Mouse (Mus musculus): ENCODE measurements around the gene Med28.

The Med28 gene

DNA sequence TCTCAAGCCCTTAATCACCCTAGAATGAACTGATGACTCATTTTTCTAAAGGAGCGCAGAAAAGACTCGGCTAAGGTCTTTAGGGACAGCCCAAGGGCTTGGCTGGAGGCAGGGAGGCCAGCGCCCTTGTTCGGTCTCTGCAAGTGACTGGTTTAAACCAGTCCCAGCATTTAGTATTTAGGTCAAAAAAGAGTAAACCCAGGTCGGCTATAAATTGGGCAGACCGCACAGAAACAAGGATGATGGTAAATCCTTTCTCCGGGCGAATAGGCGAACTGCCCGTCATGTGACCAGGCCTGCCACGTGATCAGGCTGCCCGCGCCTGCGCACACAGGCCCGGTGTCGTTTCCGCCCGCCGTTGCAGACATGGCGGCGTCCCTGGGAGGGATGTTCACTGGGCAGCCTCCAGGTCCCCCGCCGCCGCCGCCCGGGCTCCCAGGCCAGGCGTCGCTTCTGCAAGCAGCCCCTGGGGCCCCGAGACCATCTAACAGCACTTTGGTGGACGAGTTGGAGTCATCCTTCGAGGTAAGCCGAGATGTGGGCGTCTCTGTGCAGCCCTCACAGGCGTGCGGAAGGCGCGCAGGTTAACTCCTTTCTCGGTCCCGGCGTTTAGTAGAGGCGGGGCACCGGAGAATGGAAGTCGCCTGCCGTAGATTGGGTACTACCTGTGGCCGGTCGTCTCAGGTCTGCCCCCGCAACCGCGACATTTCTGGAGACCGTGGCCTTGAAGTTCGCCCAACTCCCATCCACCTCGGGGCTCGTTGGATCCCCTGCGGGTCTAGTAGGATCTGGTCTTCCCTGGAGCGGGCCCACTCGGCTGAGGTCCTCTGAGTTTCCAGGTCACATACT is at the start of gene Med28:
Gene Med28 (plus strand): TSS at position 270 of the 849 bp plus-strand sequence.
- peak; percentile 93 for DNase-seq (ENCODE audit: low spot score)

DNA sequence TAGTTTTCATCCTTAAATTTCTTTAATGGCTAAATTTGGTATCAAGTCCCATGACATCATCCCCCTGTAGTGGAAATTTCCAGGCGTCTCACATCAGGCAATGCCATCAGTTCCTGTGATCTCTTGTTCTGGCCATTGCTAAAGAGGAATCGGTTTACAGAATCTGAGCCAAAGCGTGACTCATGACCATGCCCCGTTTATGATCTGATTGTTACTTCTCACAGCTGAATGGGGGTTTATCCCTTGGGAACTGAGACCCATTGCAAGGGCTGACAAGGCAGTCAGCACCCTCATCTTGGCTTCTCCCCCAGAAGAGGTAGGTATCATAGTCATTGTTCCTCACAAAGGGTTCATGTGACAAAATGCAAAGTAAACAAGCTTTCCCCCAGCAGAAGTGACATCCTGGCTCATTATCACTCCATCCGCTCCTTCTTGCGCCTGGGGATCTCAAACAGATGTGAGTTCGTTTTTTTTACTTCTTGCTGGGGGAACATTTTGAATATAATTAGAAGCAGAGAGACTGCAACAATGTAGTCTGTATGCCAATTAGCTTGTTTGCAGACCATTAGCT is 47.1 kb upstream of the Med28 start:
- no peak for DNase-seq (ENCODE audit: low spot score)

DNA sequence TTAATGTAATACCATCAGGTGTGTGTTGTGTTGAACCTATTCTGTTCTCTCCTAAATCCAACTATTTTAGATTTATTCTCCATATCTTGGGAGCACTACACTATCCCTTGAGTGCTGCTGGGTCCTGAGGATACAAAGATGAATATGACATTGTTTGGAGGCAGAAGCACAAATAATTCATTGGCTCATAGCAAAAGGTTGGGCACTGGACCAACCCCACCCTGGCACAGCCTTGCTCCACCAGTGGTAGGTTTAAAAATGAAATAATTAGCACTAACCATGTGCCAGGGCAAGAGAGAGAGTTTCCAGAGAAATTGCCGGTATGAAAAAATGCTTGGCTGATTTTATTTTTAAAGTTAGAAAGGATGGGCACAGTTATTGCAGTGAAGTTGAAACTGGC is 46.5 kb upstream of the Med28 start:
- DNase-seq (ENCODE audit: low spot score), result no peak

DNA sequence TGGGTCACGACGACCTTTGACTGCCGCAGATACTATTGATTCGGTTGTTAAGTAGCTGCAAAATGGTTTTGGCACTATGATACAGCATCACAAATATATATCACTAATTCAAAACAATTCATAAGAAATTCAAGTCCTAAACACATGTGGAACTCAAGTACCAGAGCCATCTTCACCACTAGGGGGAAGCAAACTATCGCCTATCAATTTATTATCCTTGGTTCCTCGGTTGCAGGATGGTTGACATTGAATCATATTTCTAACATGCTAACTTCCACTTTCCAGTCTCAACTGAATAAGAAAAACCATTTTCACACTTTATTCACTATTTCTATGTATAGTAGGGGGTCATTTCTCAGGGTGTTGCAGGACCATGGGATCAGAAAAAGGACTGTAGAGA is 45.8 kb upstream of the Med28 start:
- DNase-seq (ENCODE audit: low spot score), result peak; percentile 89

- no peak for DNase-seq (ENCODE audit: low spot score)
Measured at GRCm38 (mm10) chr5:45474758-45475157, 45.3 kb upstream of the Med28 start.

DNA sequence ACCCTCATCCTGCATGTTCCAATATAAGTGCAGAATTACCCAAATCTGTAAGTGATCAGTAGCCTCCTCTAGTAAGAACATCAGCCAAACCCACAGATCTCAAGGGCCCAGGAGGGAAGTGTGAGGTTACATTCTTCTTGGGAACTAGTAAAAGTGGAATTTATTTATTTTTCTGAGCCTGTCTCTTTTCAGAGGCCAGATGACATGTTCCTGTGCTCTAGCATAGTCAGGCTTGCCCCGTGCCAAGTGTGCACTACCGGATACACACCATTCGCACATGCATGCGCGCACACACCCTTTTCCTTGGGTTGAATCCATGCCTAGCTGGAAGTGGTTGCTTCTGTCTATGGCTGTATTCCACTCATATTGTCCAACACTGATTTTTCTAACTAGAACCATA is 44.3 kb upstream of the Med28 start:
- DNase-seq (ENCODE audit: low spot score), result no peak

DNA sequence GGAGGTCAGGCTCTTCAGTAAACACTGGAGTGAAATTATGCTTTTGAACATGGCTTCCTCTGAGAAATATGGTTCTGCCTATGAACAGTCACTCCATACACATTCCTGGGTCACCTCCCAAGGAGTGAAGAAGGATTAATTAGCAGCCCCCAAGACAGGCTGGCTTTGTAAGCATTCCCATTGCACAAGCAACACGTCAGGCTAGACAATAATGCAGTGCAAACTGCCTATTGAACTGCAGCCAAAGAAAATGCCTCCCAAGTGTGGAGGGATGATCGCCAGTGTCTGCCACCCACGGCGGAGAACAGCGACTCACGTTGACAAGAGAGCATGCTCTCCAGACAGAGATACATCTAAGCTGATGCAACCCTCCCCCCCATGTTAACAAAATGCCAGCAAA is 43.7 kb upstream of the Med28 start:
- DNase-seq (ENCODE audit: low spot score), result no peak

- no peak for DNase-seq (ENCODE audit: low spot score)
Measured at GRCm38 (mm10) chr5:45477601-45478000, 42.4 kb upstream of the Med28 start.

GRCm38 (mm10) chr5:45480066-45480465 is 40.0 kb upstream of the Med28 start:
- DNase-seq (ENCODE audit: low spot score), result no peak

DNA sequence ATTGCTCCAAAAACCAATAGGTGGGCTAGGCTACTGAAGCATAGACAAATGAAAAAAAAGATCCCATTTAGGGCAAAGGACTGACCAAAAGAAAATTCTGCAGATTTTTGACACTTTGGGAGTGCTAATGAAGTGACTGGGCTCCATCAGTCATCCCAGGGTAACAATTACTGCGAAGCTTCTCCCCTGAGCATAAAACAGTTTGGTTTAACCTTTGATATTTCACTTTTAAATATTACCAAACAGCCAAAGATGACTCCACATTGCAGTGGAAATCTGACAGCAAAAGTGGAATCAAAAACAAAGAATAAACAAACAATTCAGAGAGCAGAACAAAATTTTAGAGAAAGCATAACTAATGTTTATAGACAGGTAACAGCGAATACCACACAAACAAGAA is 38.9 kb upstream of the Med28 start:
- DNase-seq (ENCODE audit: low spot score), result no peak

DNA sequence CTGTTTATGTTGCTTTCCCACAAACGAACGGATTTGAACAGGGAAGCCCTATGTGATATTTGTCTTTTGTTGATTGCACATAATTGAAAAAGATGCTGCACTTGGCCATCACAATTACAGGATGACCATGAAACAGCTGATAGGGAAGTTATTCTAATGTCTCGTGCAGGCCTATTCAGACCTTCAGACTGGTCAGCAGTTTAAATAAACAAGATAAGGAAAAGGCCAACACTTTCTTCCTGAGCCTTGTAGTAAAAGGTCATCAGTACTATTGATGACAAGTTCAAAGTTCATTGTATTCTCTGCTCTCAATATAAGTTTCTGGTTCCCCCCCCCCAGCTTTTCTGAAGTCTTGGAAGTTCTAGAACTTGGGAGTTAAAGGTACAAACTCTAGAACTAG is 37.4 kb upstream of the Med28 start:
- no peak for DNase-seq (ENCODE audit: low spot score)

GRCm38 (mm10) chr5:45483654-45484053 is 36.4 kb upstream of the Med28 start:
- no peak for DNase-seq (ENCODE audit: low spot score)

- DNase-seq (ENCODE audit: low spot score), result no peak
Measured at GRCm38 (mm10) chr5:45491776-45492175, 28.3 kb upstream of the Med28 start.

DNA sequence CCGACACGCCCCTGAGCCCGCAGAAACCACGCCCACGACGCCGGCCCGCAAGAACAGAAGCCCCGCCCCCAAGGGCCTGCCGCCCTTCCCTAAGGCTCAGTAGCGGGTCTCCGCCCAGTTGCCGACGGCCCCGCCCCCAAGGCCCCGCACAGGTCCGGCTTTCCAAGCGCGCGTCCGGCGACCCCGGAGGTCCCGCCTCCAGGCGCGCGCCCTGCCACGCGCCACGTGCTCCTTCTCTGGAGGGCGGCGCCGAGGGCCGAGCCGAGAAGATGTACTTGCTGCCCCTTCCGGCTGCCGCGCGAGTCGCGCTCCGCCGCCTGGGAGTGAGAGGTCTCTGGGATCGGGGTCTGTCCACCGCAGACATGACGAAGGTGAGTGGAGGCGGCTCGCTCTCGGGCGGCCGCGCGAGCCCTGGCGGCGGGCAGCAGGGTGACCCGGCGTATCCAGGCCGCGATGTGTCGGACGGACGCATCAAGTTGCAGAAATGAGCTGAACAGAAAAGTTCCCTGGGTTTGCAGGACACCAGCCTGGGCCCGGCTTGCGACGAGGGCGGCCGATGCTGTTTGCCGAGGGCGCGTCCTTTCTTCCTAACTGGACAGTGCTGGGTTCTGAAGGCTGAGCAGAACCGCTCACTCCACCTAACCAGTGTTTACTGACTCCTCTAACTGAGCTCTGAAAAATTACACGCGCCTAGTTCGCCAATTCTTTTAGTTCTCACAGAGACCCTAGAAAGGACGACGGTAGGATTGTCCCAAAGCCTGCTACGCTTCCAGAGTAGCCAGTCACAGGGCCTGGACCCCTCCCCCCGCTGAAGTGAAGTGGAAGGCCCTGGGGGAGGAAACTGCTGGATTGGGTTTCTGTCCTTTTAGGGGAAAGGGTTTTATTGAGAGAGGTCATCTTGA is 26.6 kb upstream of the Med28 start, which contains the start of gene Lap3:
Gene Lap3 (plus strand): TSS at position 184 of the 902 bp plus-strand sequence.
- peak; percentile 98 for DNase-seq (ENCODE audit: low spot score)

- DNase-seq (ENCODE audit: low spot score), result no peak
Measured at GRCm38 (mm10) chr5:45494093-45494755, 25.8 kb upstream of the Med28 start.

GRCm38 (mm10) chr5:45495429-45495975 is 24.5 kb upstream of the Med28 start:
- DNase-seq (ENCODE audit: low spot score), result no peak

DNA sequence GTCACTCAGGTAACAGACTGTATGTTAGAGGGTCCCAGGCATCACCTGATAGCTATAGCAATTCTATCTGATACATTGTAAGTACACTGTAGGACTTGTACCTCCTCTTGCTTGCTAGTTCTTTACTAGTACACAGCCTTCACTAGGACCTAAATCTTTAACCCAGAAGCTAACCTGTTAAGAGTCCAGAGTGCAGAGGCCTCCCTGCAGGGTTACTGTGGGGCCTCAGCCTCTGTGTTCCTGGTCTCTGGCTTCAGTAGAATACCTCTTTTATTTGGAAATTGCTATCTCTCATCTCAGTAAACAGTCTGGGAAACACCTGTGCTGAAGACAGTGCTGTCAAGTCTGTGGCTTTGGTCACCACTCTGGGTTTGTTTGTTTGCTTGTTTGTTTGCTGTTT is 24.0 kb upstream of the Med28 start:
- DNase-seq (ENCODE audit: low spot score), result no peak

DNA sequence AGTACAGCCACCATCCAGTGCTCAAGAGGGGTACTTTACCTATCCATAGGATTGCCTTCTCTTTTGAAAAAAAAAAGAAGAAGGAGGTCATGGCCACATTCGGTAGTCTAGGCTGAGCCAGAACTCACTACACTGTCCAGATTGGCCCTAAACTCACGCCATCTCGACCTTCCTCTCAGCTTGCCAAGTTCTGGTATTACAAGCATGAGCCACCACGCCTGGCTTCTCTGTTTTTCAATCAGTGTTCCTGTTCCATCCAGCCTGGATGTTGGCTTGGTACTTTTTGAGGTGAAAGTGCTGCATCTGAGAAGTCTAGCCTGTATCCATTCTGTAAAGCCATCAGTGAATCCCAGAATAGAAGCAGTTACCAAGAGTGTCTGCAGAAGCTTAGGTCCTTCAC is 23.6 kb upstream of the Med28 start:
- no peak for DNase-seq (ENCODE audit: low spot score)

DNA sequence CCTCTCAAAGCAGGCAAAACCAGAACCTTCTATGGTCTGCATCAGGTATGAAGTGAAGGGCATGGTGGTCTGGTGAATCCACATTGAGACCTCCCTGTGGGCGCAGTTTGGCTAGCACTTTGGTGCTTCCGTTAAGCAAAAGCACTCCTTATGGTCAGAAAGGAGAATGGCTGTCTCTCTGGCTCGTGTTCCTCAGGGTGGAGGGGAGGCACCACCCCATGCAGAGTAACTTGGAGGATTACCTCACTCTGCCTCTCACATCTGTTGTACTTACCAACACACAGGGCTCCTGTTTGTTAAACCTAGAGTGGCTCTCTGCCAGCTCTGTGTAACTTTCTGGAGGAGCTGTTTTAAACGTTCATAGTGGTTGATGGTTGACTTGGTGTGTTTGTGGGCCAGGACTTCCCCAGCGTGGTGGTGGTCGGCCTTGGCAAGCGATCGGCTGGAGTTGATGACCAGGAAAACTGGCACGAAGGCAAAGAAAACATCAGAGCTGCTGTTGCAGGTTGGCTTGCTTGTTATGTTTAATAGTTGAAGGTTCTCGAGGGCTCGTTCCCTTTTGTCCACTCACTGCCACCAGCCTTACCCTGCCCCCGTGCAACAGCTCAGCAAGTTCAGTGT is 23.0 kb upstream of the Med28 start:
- no peak for DNase-seq (ENCODE audit: low spot score)

DNA sequence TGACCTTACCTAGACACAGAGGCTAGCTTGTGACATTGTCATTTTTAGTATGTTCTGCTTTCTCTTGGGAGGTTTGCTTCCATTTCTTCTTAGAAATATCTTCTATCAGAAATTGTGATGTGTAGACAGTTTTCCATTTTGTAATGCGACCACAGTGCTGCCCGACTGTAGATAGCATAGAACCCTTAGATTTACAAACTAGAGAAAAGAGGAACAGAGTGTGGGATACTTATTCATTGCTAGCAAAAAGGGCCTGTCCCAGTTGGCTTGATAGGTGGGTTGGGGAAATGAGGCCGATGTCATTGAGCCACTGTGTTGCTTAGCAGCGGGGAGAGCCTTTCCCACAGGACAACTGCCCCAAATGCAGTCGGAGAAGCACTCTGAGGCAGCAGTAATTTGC is 22.5 kb upstream of the Med28 start:
- DNase-seq (ENCODE audit: low spot score), result no peak

DNA sequence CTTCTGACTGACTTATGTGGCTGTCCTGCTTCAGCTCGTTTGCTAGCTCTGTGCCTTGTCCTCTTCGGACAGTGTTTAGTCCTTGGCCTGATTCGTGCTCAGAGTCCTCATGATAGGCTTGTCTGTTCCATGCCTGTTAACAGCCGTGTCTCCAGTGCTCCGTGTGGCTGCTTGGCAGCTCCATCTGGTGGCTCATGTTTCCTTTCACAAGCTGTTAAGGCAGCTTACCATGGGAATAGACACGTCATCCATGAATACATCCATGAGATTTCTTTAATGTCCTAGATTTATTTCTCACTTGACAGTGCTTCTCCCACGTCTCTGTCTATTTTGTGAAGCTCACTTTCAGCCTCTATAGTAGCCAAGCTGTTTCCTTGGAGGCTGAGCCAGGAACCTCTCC is 10.0 kb upstream of the Med28 start:
- DNase-seq (ENCODE audit: low spot score), result no peak

Measured in embryo, embryonic 10.5 days (tissue).